Mouse (Mus musculus): ENCODE measurements around the gene Wdr93. TPM values are rescaled to one million over a fixed set of nuclear protein-coding genes. Genes with fewer than 3 reads are reported as not detected.
"Not testable (repeated sequence)": the region's sequence is repeated elsewhere in the genome, so short reads cannot be mapped to it uniquely, and the experiment has no call there.

Wdr93 gene
- polyA plus RNA-seq, 1 experiment from 2014 or later: 0.20 TPM

GRCm38 (mm10) chr7:79786295-79786694 is 43.3 kb downstream of the Wdr93 start:
- peak; percentile 38; the same call in 1 of the 2 replicates for ATAC-seq
- 20% methylated on average over 6 of the region's 6 CpGs for WGBS
- H3K4me2 ChIP-seq (replicated peaks): no peak overlapping the region
- H3K4me1 ChIP-seq (replicated peaks): peaks cover 3% of the 10 kb centered on the region; the same call in 1 of the 2 replicates
- peaks cover 12% of the 10 kb centered on the region; the same call in 1 of the 2 replicates for H3K27me3 ChIP-seq (replicated peaks)
- no peak overlapping the region for H3K27ac ChIP-seq
- H3K9ac ChIP-seq: no peak overlapping the region
- no peaks in the 10 kb centered on the region for H3K9me3 ChIP-seq
- H3K36me3 ChIP-seq: no peaks in the 10 kb centered on the region
- H3K4me3 ChIP-seq (replicated peaks): no peak overlapping the region

GRCm38 (mm10) chr7:79789812-79790211 is 46.8 kb downstream of the Wdr93 start:
- not testable (repeated sequence) for H3K9ac ChIP-seq; H3K9me3 ChIP-seq; H3K36me3 ChIP-seq; H3K4me3 ChIP-seq (replicated peaks)
- peak overlapping the region; percentile 22; the same call in 1 of the 2 replicates for H3K4me2 ChIP-seq (replicated peaks)
- 17% methylated on average over 2 of the region's 2 CpGs for WGBS
- peaks cover 43% of the 10 kb centered on the region for H3K27me3 ChIP-seq (replicated peaks)
- peaks cover 12% of the 10 kb centered on the region for H3K4me1 ChIP-seq (replicated peaks)
- peak; percentile 88 for ATAC-seq
- peak overlapping the region; percentile 71 for H3K27ac ChIP-seq

- peak; percentile 45 for ATAC-seq
- peaks cover 40% of the 10 kb centered on the region for H3K27me3 ChIP-seq (replicated peaks)
- no peak overlapping the region for H3K27ac ChIP-seq
- H3K9ac ChIP-seq: peak overlapping the region; percentile 41
- under 1% methylated on average over 80 of the region's 80 CpGs for WGBS
- no peaks in the 10 kb centered on the region for H3K9me3 ChIP-seq
- H3K4me2 ChIP-seq (replicated peaks): peak overlapping the region; percentile 94
- peak overlapping the region; percentile 47 for H3K4me3 ChIP-seq (replicated peaks)
- H3K36me3 ChIP-seq: no peaks in the 10 kb centered on the region
- H3K4me1 ChIP-seq (replicated peaks): peaks cover 12% of the 10 kb centered on the region
Measured at GRCm38 (mm10) chr7:79792635-79793421, 49.9 kb downstream of the Wdr93 start.

- Histone ChIP-seq H3K4me2 (replicated peaks) (peak within 1 kb of the TSS; percentile 94), H3K27ac (no peak within 1 kb of the TSS), H3K4me1 (replicated peaks) (peaks cover 12% of the 10 kb centered on the region), H3K36me3 (no peaks in the 10 kb centered on the region), H3K9ac (peak within 1 kb of the TSS; percentile 41), H3K4me3 (replicated peaks) (peak within 1 kb of the TSS; percentile 47), H3K27me3 (replicated peaks) (peaks cover 38% of the 10 kb centered on the region), H3K9me3 (no peaks in the 10 kb centered on the region)
- WGBS: 71% methylated on average over 6 of the region's 6 CpGs
- no peak for ATAC-seq
Measured at GRCm38 (mm10) chr7:79793688-79794087, 50.7 kb downstream of the Wdr93 start, which contains the start of gene Mesp1. Gene Mesp1, minus strand, starts transcription at chr7:79793788.

GRCm38 (mm10) chr7:79798606-79799005 is 55.6 kb downstream of the Wdr93 start:
- Histone ChIP-seq H3K4me3 (replicated peaks) (no peak overlapping the region), H3K36me3 (no peaks in the 10 kb centered on the region), H3K4me2 (replicated peaks) (no peak overlapping the region), H3K9me3 (no peaks in the 10 kb centered on the region), H3K4me1 (replicated peaks) (no peaks in the 10 kb centered on the region), H3K27me3 (replicated peaks) (peaks cover 9% of the 10 kb centered on the region), H3K27ac (no peak overlapping the region), H3K9ac (no peak overlapping the region)
- whole genome bisulfite sequencing: 29% methylated on average over 5 of the region's 5 CpGs
- ATAC-seq: no peak

GRCm38 (mm10) chr7:79799048-79799447 is 56.1 kb downstream of the Wdr93 start:
- Histone ChIP-seq H3K4me2 (replicated peaks) (no peak overlapping the region), H3K9ac (no peak overlapping the region), H3K4me3 (replicated peaks) (no peak overlapping the region), H3K36me3 (no peaks in the 10 kb centered on the region), H3K27ac (no peak overlapping the region), H3K9me3 (no peaks in the 10 kb centered on the region), H3K4me1 (replicated peaks) (no peaks in the 10 kb centered on the region), H3K27me3 (replicated peaks) (peaks cover 5% of the 10 kb centered on the region; the same call in 1 of the 2 replicates)
- ATAC-seq: peak; percentile 57; the same call in 1 of the 2 replicates
- 3% methylated on average over 8 of the region's 8 CpGs for WGBS

- Histone ChIP-seq H3K4me3 (replicated peaks) (no peak overlapping the region), H3K9me3 (no peaks in the 10 kb centered on the region), H3K27ac (no peak overlapping the region), H3K27me3 (replicated peaks) (peaks cover 2% of the 10 kb centered on the region; the same call in 1 of the 2 replicates), H3K36me3 (no peaks in the 10 kb centered on the region), H3K4me2 (replicated peaks) (no peak overlapping the region), H3K4me1 (replicated peaks) (no peaks in the 10 kb centered on the region), H3K9ac (no peak overlapping the region)
- WGBS: 69% methylated on average over 6 of the region's 6 CpGs
- ATAC-seq: no peak
Measured at GRCm38 (mm10) chr7:79799506-79799905, 56.5 kb downstream of the Wdr93 start.

GRCm38 (mm10) chr7:79800336-79800735 is 57.4 kb downstream of the Wdr93 start:
- H3K4me3 ChIP-seq (replicated peaks): no peak overlapping the region
- no peaks in the 10 kb centered on the region for H3K27me3 ChIP-seq (replicated peaks)
- H3K4me2 ChIP-seq (replicated peaks): no peak overlapping the region
- no peak overlapping the region for H3K27ac ChIP-seq
- H3K36me3 ChIP-seq: no peaks in the 10 kb centered on the region
- no peaks in the 10 kb centered on the region for H3K4me1 ChIP-seq (replicated peaks)
- ATAC-seq: no peak
- 74% methylated on average over 4 of the region's 4 CpGs for WGBS
- H3K9me3 ChIP-seq: no peaks in the 10 kb centered on the region
- no peak overlapping the region for H3K9ac ChIP-seq

- H3K4me3 ChIP-seq (replicated peaks): no peak overlapping the region
- no peak overlapping the region for H3K4me2 ChIP-seq (replicated peaks)
- 79% methylated on average over 11 of the region's 11 CpGs for WGBS
- ATAC-seq: no peak
- H3K9me3 ChIP-seq: no peaks in the 10 kb centered on the region
- H3K27ac ChIP-seq: no peak overlapping the region
- no peaks in the 10 kb centered on the region for H3K36me3 ChIP-seq
- H3K27me3 ChIP-seq (replicated peaks): no peaks in the 10 kb centered on the region
- no peaks in the 10 kb centered on the region for H3K4me1 ChIP-seq (replicated peaks)
- no peak overlapping the region for H3K9ac ChIP-seq
Measured at GRCm38 (mm10) chr7:79801391-79801790, 58.4 kb downstream of the Wdr93 start.

- Histone ChIP-seq H3K4me2 (replicated peaks) (no peak overlapping the region), H3K4me1 (replicated peaks) (no peaks in the 10 kb centered on the region), H3K27ac (no peak overlapping the region), H3K36me3 (no peaks in the 10 kb centered on the region), H3K9ac (no peak overlapping the region), H3K4me3 (replicated peaks) (no peak overlapping the region), H3K27me3 (replicated peaks) (no peaks in the 10 kb centered on the region), H3K9me3 (no peaks in the 10 kb centered on the region)
- 57% methylated on average over 5 of the region's 5 CpGs for WGBS
- no peak for ATAC-seq
Measured at GRCm38 (mm10) chr7:79802037-79802436, 59.1 kb downstream of the Wdr93 start.

GRCm38 (mm10) chr7:79803887-79804286 is 60.9 kb downstream of the Wdr93 start:
- no peak overlapping the region for H3K4me2 ChIP-seq (replicated peaks)
- no peak for ATAC-seq
- 53% methylated on average over 2 of the region's 2 CpGs for WGBS
- H3K4me1 ChIP-seq (replicated peaks): no peaks in the 10 kb centered on the region
- H3K4me3 ChIP-seq (replicated peaks): no peak overlapping the region
- no peak overlapping the region for H3K27ac ChIP-seq
- H3K9ac ChIP-seq: no peak overlapping the region
- H3K36me3 ChIP-seq: no peaks in the 10 kb centered on the region
- H3K9me3 ChIP-seq: no peaks in the 10 kb centered on the region
- H3K27me3 ChIP-seq (replicated peaks): no peaks in the 10 kb centered on the region

GRCm38 (mm10) chr7:79808561-79808960 is 65.6 kb downstream of the Wdr93 start:
- no peak overlapping the region for H3K27ac ChIP-seq
- H3K27me3 ChIP-seq (replicated peaks): peaks cover 16% of the 10 kb centered on the region
- H3K9ac ChIP-seq: no peak overlapping the region
- H3K9me3 ChIP-seq: no peaks in the 10 kb centered on the region
- ATAC-seq: no peak
- H3K4me2 ChIP-seq (replicated peaks): no peak overlapping the region
- no peak overlapping the region for H3K4me3 ChIP-seq (replicated peaks)
- WGBS: 89% methylated on average over 7 of the region's 7 CpGs
- no peaks in the 10 kb centered on the region for H3K36me3 ChIP-seq
- H3K4me1 ChIP-seq (replicated peaks): peaks cover 15% of the 10 kb centered on the region

Data from intestine, embryonic 15.5 days (tissue).